Comparison of ENCODE assay signal across 8 mouse cellular contexts in genomic region chr4:70533056-70533805, GRCm38 (mm10). TPM values are rescaled to one million over a fixed set of nuclear protein-coding genes. Genes with fewer than 3 reads are reported as not detected.
DNase-seq lines count a peak whose midpoint lies in the region; ATAC-seq and TF ChIP-seq lines count a peak whose summit lies in the region.

No protein-coding gene starts in this region.

- H3K9ac ChIP-seq in embryonic facial prominence, embryonic 14.5 days (ENCODE audit: low read depth, low read length) = peak overlapping the region; percentile 89

- no peaks in the 10 kb centered on the region for H3K36me3 ChIP-seq in embryonic facial prominence, embryonic 14.5 days (ENCODE audit: control insufficient read depth, insufficient read depth, low read length)
- no peaks in the 10 kb centered on the region for H3K36me3 ChIP-seq in myocyte (ENCODE audit: control insufficient read depth, insufficient read depth)

- no peak for TF ChIP-seq CTCF in left cerebral cortex, adult 2 months (IDR thresholded peaks at IDR 0.05)

- DNase-seq in left cerebral cortex, adult 2 months (ENCODE audit: extremely low spot score in 1 of 2, low spot score in 2 of 2) = no peak
- DNase-seq in left cerebral cortex, postnatal 14 days (ENCODE audit: low spot score in 2 of 2) = no peak
- no peak for DNase-seq in embryonic facial prominence, embryonic 14.5 days (ENCODE audit: low spot score)
- peak; percentile 20 for DNase-seq in induced T-regulatory cell, adult 2 months (ENCODE audit: low read depth)
- DNase-seq in urinary bladder, adult 18-20 months (ENCODE audit: low spot score in 2 of 2) = no peak
- no peak for DNase-seq in frontal cortex, postnatal 10 days (ENCODE audit: low spot score in 2 of 2)

- peak overlapping the region; percentile 97 for H3K4me3 ChIP-seq in left cerebral cortex, adult 2 months
- peak overlapping the region; percentile 88 for H3K4me3 ChIP-seq in embryonic facial prominence, embryonic 14.5 days (ENCODE audit: low read depth, low read length)
- peak overlapping the region; percentile 49 for H3K4me3 ChIP-seq in myocyte

- no peak for TF ChIP-seq POLR2A in myocyte (IDR thresholded peaks at IDR 0.05; ENCODE audit: insufficient read length, low read depth)

- H3K27ac ChIP-seq in left cerebral cortex, adult 2 months = peak overlapping the region; percentile 16; the same call in 1 of the 2 replicates
- H3K27ac ChIP-seq in embryonic facial prominence, embryonic 14.5 days (replicated peaks; ENCODE audit: low read depth, low read length) = no peak overlapping the region

- H3K9me3 ChIP-seq in embryonic facial prominence, embryonic 14.5 days (ENCODE audit: control insufficient read depth, low read length) = no peaks in the 10 kb centered on the region

- WGBS in embryonic facial prominence, embryonic 14.5 days = 31% methylated on average over 3 of the region's 3 CpGs

- peak overlapping the region; percentile 97 for H3K4me2 ChIP-seq in embryonic facial prominence, embryonic 14.5 days (ENCODE audit: low read depth, low read length)
- H3K4me2 ChIP-seq in myocyte (ENCODE audit: low read depth) = peak overlapping the region; percentile 91

- peaks cover 3% of the 10 kb centered on the region for H3K79me2 ChIP-seq in myocyte (ENCODE audit: control insufficient read depth, insufficient read depth)

- intact Hi-C loops in left cerebral cortex, adult 2 months (cut with DNase I) = no loop called here
- intact Hi-C loops in left cerebral cortex, postnatal 14 days (cut with DNase I) = no loop called here

- H3ac ChIP-seq in myocyte (ENCODE audit: control insufficient read depth, insufficient read length) = no peak overlapping the region

- no peaks in the 10 kb centered on the region for H3K27me3 ChIP-seq in embryonic facial prominence, embryonic 14.5 days (replicated peaks; ENCODE audit: control insufficient read depth, insufficient read depth, low read length)
- no peaks in the 10 kb centered on the region for H3K27me3 ChIP-seq in myocyte (ENCODE audit: control insufficient read depth, insufficient read depth, insufficient read length)

- ATAC-seq in embryonic facial prominence, embryonic 14.5 days (ENCODE audit: low read depth) = no peak
- ATAC-seq in granulocyte monocyte progenitor cell, adult 5-6 weeks (replicated peaks; ENCODE audit: poor library complexity, severe bottlenecking) = no peak

- H3K4me1 ChIP-seq in embryonic facial prominence, embryonic 14.5 days (ENCODE audit: control insufficient read depth, insufficient read depth, low read length) = peaks cover 31% of the 10 kb centered on the region

TF ChIP-seq in myocyte, 11 proteins besides CTCF, POLR2A, EP300 and RAD21:
- TF ChIP-seq E2F4 (IDR thresholded peaks at IDR 0.05; ENCODE audit: insufficient read depth) (no peak), TCF3 (IDR thresholded peaks at IDR 0.05; ENCODE audit: insufficient read length, low read depth) (no peak), MYOD1 (IDR thresholded peaks at IDR 0.05; ENCODE audit: control insufficient read depth in 1 of 3, insufficient read length in 2 of 3, low read depth in 2 of 3) (no peak), MAX (IDR thresholded peaks at IDR 0.05; ENCODE audit: low read depth) (no peak), TCF12 (IDR thresholded peaks at IDR 0.05; ENCODE audit: insufficient read depth, poor library complexity, severe bottlenecking) (no peak), REST (IDR thresholded peaks at IDR 0.05; ENCODE audit: insufficient read depth, insufficient read length) (no peak), USF1 (IDR thresholded peaks at IDR 0.05; ENCODE audit: low read depth) (no peak), CEBPB (IDR thresholded peaks at IDR 0.05; ENCODE audit: insufficient read depth, poor library complexity, severe bottlenecking) (no peak), POLR2AphosphoS2 (IDR thresholded peaks at IDR 0.05; ENCODE audit: insufficient read length, low read depth) (no peak)

RNA-seq across cellular contexts. Expression of gene Megf9, which starts 1.6 kb away (rescaled TPM):
- total RNA-seq in left cerebral cortex, adult 2 months (2021) = 100 to 1,000 TPM; 109 to 115 TPM
- 10 to 100 TPM; 88.7 to 91.3 TPM for total RNA-seq in left cerebral cortex, postnatal 14 days (2021)
- 15.0 and 15.6 TPM in 2 replicates for polyA plus RNA-seq in embryonic facial prominence, embryonic 14.5 days (2014; fragmentation: Nextera tagmentation; extraction: Ambion mirVana)
- polyA plus RNA-seq in myocyte (2012; fragmentation: generic; extraction: Trizol) = 2.6 TPM
- total RNA-seq in granulocyte monocyte progenitor cell, adult 5-6 weeks (2014; fragmentation: Nextera tagmentation) = 9.6 and 14.1 TPM in 2 replicates
- total RNA-seq in granulocyte monocyte progenitor cell, adult 5-6 weeks (2017) = 11.6 and 12.5 TPM in 2 replicates

Comparison
In these comparisons a context has a peak if more than half of its experiments do, and no peak if none do; other contexts are left out.
1. RNA of gene Megf9, which starts 1.6 kb away (total RNA-seq): 109 to 115 TPM in left cerebral cortex, adult 2 months and 88.7 to 91.3 TPM in left cerebral cortex, postnatal 14 days; 9.6 to 14.1 TPM in granulocyte monocyte progenitor cell, adult 5-6 weeks; every median in the first group is over 4 times any median in the second.
2. Peak in every context shown above with its lines, with median percentiles within 50 percentile points of each other: H3K4me3 ChIP-seq.